Mouse (Mus musculus) forebrain, embryonic 14.5 days (tissue): ENCODE measurements around the gene Polr1b. TPM values are rescaled to one million over a fixed set of nuclear protein-coding genes. Genes with fewer than 3 reads are reported as not detected.

ENCODE experiments used
- ATAC-seq: fragments of 200-750 bp; cut with Nextera tagmentation; 2 replicates; pipeline ENCODE4 v1.8.0; 2017; ENCODE audit warnings: mild to moderate bottlenecking, moderate library complexity
- DNase-seq: peaks from one replicate; pipeline ENCODE4 v3.0.0-alpha.2; 2015; ENCODE audit warnings: low spot score
- H3K27ac ChIP-seq: fragments of 300-500 bp; sonication (generic); 2 replicates; pipeline ENCODE4 v1.5.1; 2014; ENCODE audit warnings: low read depth, mild to moderate bottlenecking, control low read depth, low read length, moderate library complexity
- H3K27me3 ChIP-seq: fragments of 300-500 bp; sonication (generic); replicated peaks from 2 replicates; pipeline ENCODE4 v1.6.1; 2014; ENCODE audit warnings: low read length, control low read depth, mixed read lengths; ENCODE audit not compliant: control insufficient read depth, insufficient read depth
- H3K36me3 ChIP-seq: fragments of 300-500 bp; sonication (generic); 2 replicates; pipeline ENCODE4 v1.6.1; 2014; ENCODE audit warnings: low read length, control low read depth; ENCODE audit not compliant: control insufficient read depth, insufficient read depth
- H3K4me1 ChIP-seq: fragments of 300-500 bp; sonication (generic); 2 replicates; pipeline ENCODE4 v1.6.1; 2014; ENCODE audit warnings: antibody characterized with exemption, low read length, control low read depth; ENCODE audit not compliant: control insufficient read depth, insufficient read depth
- H3K4me2 ChIP-seq: fragments of 300-500 bp; sonication (generic); 2 replicates; pipeline ENCODE4 v1.6.1; 2014; ENCODE audit warnings: mild to moderate bottlenecking, control low read depth, low read length
- H3K4me3 ChIP-seq: fragments of 300-500 bp; sonication (generic); 2 replicates; pipeline ENCODE4 v1.5.1; 2014; ENCODE audit warnings: low read depth, low read length, control low read depth
- H3K9ac ChIP-seq: fragments of 300-500 bp; sonication (generic); 2 replicates; pipeline ENCODE4 v1.6.1; 2014; ENCODE audit warnings: mild to moderate bottlenecking, low read length, control low read depth, moderate library complexity
- H3K9me3 ChIP-seq: fragments of 300-500 bp; sonication (generic); replicated peaks from 2 replicates; pipeline ENCODE4 v1.6.1; 2016; ENCODE audit warnings: low read length, control low read depth, mixed read lengths; ENCODE audit not compliant: control insufficient read depth
- WGBS: fragments of 180-500 bp; shearing (Covaris S2); extraction: QIAGEN DNeasy Blood & Tissue Kit; methylation state at CpG from one replicate; pipeline ENCODE4 v1.1.7; 2014; 5-methylcytosine and 5-hydroxymethylcytosine counted together
- polyA plus RNA-seq: library from polyadenylated mRNA; unstranded; fragments of >200 nt; fragmentation: Nextera tagmentation; extraction: Ambion mirVana; gene quantifications from 2 replicates; pipeline ENCODE4 v1.2.1, GENCODE M21; 2014

Polr1b gene
- polyA plus RNA-seq = 5.9 and 8.0 TPM in 2 replicates

- H3K9me3 ChIP-seq = no peaks in the 10 kb centered on the region
- H3K4me3 ChIP-seq = peak within 1 kb of the TSS; percentile 73
- H3K4me1 ChIP-seq = 0 out of 2 replicates have a peak, but pooled peaks cover 2% of the 10 kb centered on the region
- peak within 1 kb of the TSS; percentile 72 for H3K9ac ChIP-seq
- H3K27me3 ChIP-seq = no peaks in the 10 kb centered on the region
- ATAC-seq = peak; percentile 99
- under 1% methylated on average over 35 of the region's 35 CpGs for WGBS
- peaks cover 29% of the 10 kb centered on the region for H3K36me3 ChIP-seq
- DNase-seq = peak; percentile 96
- no peak within 1 kb of the TSS for H3K27ac ChIP-seq
- peak within 1 kb of the TSS; percentile 76 for H3K4me2 ChIP-seq
Observed at GRCm38 (mm10) chr2:129100784-129101310, at the start of gene Polr1b. Polr1b (plus strand) TSS chr2:129100995.

DNA sequence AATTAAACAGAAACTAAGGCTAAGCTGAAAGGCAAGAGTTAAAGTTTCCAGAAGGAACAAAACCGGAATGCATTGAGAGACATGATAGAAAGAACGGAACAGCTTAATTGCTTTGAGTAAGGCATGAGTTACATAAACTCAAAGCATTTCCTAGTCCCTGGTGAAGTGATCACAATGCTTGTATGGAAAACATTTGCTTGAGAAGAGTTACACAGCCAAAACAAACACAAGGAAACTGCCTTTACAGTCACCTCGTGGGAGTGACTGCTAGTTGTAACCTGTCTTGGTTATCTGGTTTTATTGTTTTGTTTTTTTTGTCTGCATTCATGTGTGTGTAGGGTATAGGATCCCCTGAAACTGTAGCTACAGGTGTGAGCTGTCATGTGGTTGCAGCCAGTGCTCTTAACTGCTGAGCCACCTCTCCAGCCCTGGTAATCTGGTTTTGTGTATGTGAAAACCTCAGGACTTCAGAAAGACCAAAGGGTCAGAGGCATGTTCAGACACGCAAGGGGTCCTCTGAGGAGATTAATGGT lies 48.3 kb upstream of the Polr1b start:
- 67% methylated on average over 4 of the region's 4 CpGs for WGBS
- ATAC-seq = no peak
- no peaks in the 10 kb centered on the region for H3K27me3 ChIP-seq

GRCm38 (mm10) chr2:129055741-129056140 lies 45.1 kb upstream of the Polr1b start:
- H3K4me1 ChIP-seq = no peaks in the 10 kb centered on the region
- no peak for ATAC-seq
- 89% methylated on average over 6 of the region's 6 CpGs for WGBS
- H3K4me3 ChIP-seq = no peak overlapping the region
- no peak overlapping the region for H3K9ac ChIP-seq
- no peak overlapping the region for H3K4me2 ChIP-seq
- H3K36me3 ChIP-seq = no peaks in the 10 kb centered on the region
- no peaks in the 10 kb centered on the region for H3K27me3 ChIP-seq
- DNase-seq = no peak
- no peak overlapping the region for H3K27ac ChIP-seq
- no peaks in the 10 kb centered on the region for H3K9me3 ChIP-seq

More for the DNA sequence above, 48.3 kb upstream of the Polr1b start:
- H3K4me1 ChIP-seq = no peaks in the 10 kb centered on the region
- H3K27ac ChIP-seq = no peak overlapping the region
- H3K9ac ChIP-seq = no peak overlapping the region
- H3K36me3 ChIP-seq = no peaks in the 10 kb centered on the region
- H3K9me3 ChIP-seq = no peaks in the 10 kb centered on the region
- H3K4me3 ChIP-seq = no peak overlapping the region
- DNase-seq = no peak
- H3K4me2 ChIP-seq = no peak overlapping the region

DNA sequence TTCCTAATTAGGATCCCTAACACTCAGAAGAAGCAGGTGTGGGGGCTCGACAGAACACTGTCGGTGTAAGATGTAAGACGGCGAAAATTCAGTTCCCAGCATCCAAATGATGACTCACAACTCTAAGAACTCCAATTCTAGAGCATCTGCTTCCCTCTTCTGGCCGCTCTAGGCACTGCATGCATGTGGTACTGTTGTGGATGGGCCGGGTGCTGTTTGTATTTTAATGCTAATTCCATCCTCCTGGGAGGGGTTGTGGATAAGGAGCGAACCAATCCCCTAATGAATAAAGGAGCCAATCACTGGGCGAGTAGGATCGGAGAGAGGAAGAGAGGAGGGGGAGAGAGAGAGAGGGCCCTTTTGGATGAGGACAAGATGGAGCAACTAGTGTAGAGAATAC lies 44.2 kb upstream of the Polr1b start:
- H3K9ac ChIP-seq = no peak overlapping the region
- no peaks in the 10 kb centered on the region for H3K4me1 ChIP-seq
- 47% methylated on average over 9 of the region's 9 CpGs for WGBS
- no peak overlapping the region for H3K27ac ChIP-seq
- no peak overlapping the region for H3K4me2 ChIP-seq
- DNase-seq (peak; percentile 50), ATAC-seq (peak; percentile 15; the same call in 1 of the 2 replicates)
- no peaks in the 10 kb centered on the region for H3K27me3 ChIP-seq
- H3K36me3 ChIP-seq = no peaks in the 10 kb centered on the region
- H3K4me3 ChIP-seq = no peak overlapping the region
- H3K9me3 ChIP-seq = no peaks in the 10 kb centered on the region

DNA sequence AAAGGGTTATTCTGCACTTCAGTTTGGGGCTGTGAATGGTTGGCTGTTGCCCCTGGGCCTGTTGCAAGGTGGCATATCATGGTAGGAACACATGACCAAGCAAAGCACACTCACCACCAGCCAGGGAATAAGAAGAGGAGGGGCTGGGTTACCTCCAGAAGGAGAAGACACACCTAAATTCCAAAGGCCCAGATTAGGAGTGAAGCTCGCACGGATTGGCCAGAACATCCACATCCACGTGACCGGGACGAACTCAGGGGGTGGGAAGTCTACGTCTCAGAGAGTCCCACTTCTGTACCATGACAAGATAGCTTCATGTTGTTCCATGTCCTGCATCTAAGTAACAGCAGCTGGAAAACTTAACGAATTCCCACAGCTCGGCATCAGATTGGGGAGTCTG lies 43.5 kb upstream of the Polr1b start:
- 94% methylated on average over 8 of the region's 8 CpGs for WGBS
- no peaks in the 10 kb centered on the region for H3K9me3 ChIP-seq
- DNase-seq (no peak), ATAC-seq (no peak)
- H3K27ac ChIP-seq = no peak overlapping the region
- H3K4me2 ChIP-seq = no peak overlapping the region
- H3K4me3 ChIP-seq = no peak overlapping the region
- H3K27me3 ChIP-seq = no peaks in the 10 kb centered on the region
- no peak overlapping the region for H3K9ac ChIP-seq
- H3K4me1 ChIP-seq = no peaks in the 10 kb centered on the region
- H3K36me3 ChIP-seq = no peaks in the 10 kb centered on the region

DNA sequence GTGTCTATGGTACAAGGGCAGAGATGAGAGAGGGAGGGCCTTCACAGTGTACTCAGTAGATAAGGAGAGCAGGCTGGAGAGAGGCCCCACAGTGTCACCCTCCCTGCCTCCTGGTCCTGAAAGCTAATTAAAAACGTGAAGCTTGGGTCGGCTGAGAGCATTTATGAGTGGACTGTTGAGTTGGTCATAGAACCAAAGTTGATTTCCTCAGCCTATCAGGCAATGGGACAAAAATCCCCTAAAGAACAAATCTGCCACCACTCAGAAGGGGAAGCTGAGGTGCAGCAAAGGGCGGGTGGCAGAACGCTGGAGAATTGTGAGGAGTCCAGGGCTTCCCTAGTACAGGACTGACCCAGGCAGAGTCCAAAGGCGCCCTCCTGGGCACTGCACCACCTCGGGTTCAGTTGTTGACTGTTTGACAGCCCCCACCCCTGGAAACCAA lies 42.9 kb upstream of the Polr1b start:
- no peak for DNase-seq
- Histone ChIP-seq H3K36me3 (no peaks in the 10 kb centered on the region), H3K27me3 (no peaks in the 10 kb centered on the region), H3K27ac (no peak overlapping the region), H3K4me2 (no peak overlapping the region), H3K9me3 (no peaks in the 10 kb centered on the region), H3K4me1 (no peaks in the 10 kb centered on the region), H3K4me3 (no peak overlapping the region), H3K9ac (no peak overlapping the region)
- no peak for ATAC-seq
- WGBS = 81% methylated on average over 6 of the region's 6 CpGs

DNA sequence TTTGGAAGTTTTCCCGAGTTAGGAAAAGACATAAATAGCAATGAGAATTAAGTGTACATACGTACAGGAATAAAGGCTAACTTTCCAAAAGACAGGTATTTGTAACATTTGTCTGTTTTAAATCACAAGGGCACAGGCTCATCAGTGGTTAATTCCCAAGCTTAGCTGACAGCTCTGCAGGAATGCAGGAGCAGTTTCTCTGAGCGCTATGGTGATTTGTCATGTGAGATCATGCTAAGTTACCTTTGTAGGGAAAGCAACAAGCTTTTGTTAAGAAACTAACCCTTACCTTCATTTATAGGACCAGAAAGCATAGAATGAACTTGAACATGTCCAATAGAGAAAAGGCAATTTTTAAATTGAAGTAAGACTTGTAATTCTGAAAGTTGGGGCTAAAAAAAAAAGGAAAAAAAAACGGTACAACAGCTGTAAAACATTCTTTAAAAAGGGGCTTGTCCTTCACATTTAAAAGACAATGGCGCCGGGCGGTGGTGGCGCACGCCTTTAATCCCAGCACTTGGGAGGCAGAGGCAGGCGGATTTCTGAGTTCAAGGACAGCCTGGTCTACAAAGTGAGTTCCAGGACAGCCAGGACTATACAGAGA lies 39.2 kb upstream of the Polr1b start:
- ATAC-seq = no peak
- H3K27me3 ChIP-seq = no peaks in the 10 kb centered on the region
- no peaks in the 10 kb centered on the region; the same call in 1 of the 2 replicates for H3K4me1 ChIP-seq
- no peak overlapping the region for H3K27ac ChIP-seq
- no peak overlapping the region for H3K9ac ChIP-seq
- DNase-seq = no peak
- H3K4me2 ChIP-seq = no peak overlapping the region
- H3K4me3 ChIP-seq = no peak overlapping the region
- H3K9me3 ChIP-seq = no peaks in the 10 kb centered on the region
- WGBS = 79% methylated on average over 10 of the region's 10 CpGs
- H3K36me3 ChIP-seq = no peaks in the 10 kb centered on the region

GRCm38 (mm10) chr2:129065437-129066282 lies 35.1 kb upstream of the Polr1b start, which contains the start of gene Ttl:
Ttl (plus strand) TSS chr2:129065942.
- no peaks in the 10 kb centered on the region for H3K27me3 ChIP-seq
- WGBS = under 1% methylated on average over 55 of the region's 62 CpGs
- ATAC-seq (peak; percentile 96), DNase-seq (peak; percentile 80)
- peak within 1 kb of the TSS; percentile 72 for H3K4me2 ChIP-seq
- H3K4me1 ChIP-seq = peaks cover 10% of the 10 kb centered on the region
- peak within 1 kb of the TSS; percentile 75 for H3K27ac ChIP-seq
- H3K36me3 ChIP-seq = peaks cover 4% of the 10 kb centered on the region; the same call in 1 of the 2 replicates
- no peaks in the 10 kb centered on the region for H3K9me3 ChIP-seq
- peak within 1 kb of the TSS; percentile 88 for H3K9ac ChIP-seq
- H3K4me3 ChIP-seq = peak within 1 kb of the TSS; percentile 90
